Mouse (Mus musculus) heart, postnatal 0 days (tissue): ENCODE data around the gene Dhx40. TPM values are rescaled to one million over a fixed set of nuclear protein-coding genes. Genes with fewer than 3 reads are reported as not detected.
"Not testable (repeated sequence)": the region's sequence is repeated elsewhere in the genome, so short reads cannot be mapped to it uniquely, and the experiment has no call there.

Experiments used
- ATAC-seq: fragments of 200-750 bp; cut with Nextera tagmentation; 2 replicates; pipeline ENCODE4 v1.8.0; 2017; ENCODE audit warnings: low read depth, moderate number of reproducible peaks, moderate library complexity; ENCODE audit not compliant: insufficient read depth
- DNase-seq: peaks from one replicate; pipeline ENCODE4 v3.0.0-alpha.2; 2016; ENCODE audit warnings: low spot score
- H3K27ac ChIP-seq: fragments of 300-500 bp; sonication (generic); 2 replicates; pipeline ENCODE4 v1.5.1; 2014; ENCODE audit warnings: low read depth, mild to moderate bottlenecking
- H3K27me3 ChIP-seq: fragments of 300-500 bp; sonication (generic); 2 replicates; pipeline ENCODE4 v1.6.1; 2014; ENCODE audit warnings: low read length, mixed read lengths; ENCODE audit not compliant: control insufficient read depth, insufficient read depth
- H3K36me3 ChIP-seq: fragments of 300-500 bp; sonication (generic); replicated peaks from 2 replicates; pipeline ENCODE4 v1.6.1; 2014; ENCODE audit warnings: low read length, mixed read lengths; ENCODE audit not compliant: control insufficient read depth, insufficient read depth
- H3K4me1 ChIP-seq: fragments of 300-500 bp; sonication (generic); 2 replicates; pipeline ENCODE4 v1.6.1; 2014; ENCODE audit warnings: antibody characterized with exemption; ENCODE audit not compliant: control insufficient read depth, insufficient read depth
- H3K4me2 ChIP-seq: fragments of 300-500 bp; sonication (generic); 2 replicates; pipeline ENCODE4 v1.6.1; 2014; ENCODE audit warnings: low read depth, mild to moderate bottlenecking, low read length, moderate library complexity
- H3K4me3 ChIP-seq: fragments of 300-500 bp; sonication (generic); 2 replicates; pipeline ENCODE4 v1.5.1; 2014; ENCODE audit warnings: low read depth, low read length
- H3K9ac ChIP-seq: fragments of 300-500 bp; sonication (generic); replicated peaks from 2 replicates; pipeline ENCODE4 v1.6.1; 2014; ENCODE audit warnings: low read depth, low read length, mixed read lengths
- H3K9me3 ChIP-seq: fragments of 300-500 bp; sonication (generic); replicated peaks from 2 replicates; pipeline ENCODE4 v1.6.1; 2016; ENCODE audit warnings: low read length; ENCODE audit not compliant: control insufficient read depth
- CTCF ChIP-seq: IDR thresholded peaks from 2 replicates; pipeline ENCODE4 v1.5.1; 2016; ENCODE audit warnings: antibody characterized with exemption, control low read depth, low read depth
- EP300 ChIP-seq: IDR thresholded peaks from 2 replicates; pipeline ENCODE4 v1.6.1; 2016; ENCODE audit warnings: antibody characterized with exemption, low read depth
- WGBS: fragments of 180-500 bp; shearing (Covaris S2); extraction: QIAGEN DNeasy Blood & Tissue Kit; methylation state at CpG from one replicate; pipeline ENCODE4 v1.1.7; 2014; 5-methylcytosine and 5-hydroxymethylcytosine counted together
- polyA plus RNA-seq: library from polyadenylated mRNA; unstranded; fragments of >200 nt; fragmentation: Nextera tagmentation; extraction: Ambion mirVana; gene quantifications from 2 replicates; pipeline ENCODE4 v1.2.1, GENCODE M21; 2015
- total RNA-seq: library from RNA; depleted of rRNA; stranded (reverse); fragments of >200 nt; gene quantifications from 2 replicates; pipeline ENCODE4 v1.2.3, GENCODE M21; 2014; ENCODE audit warnings: low replicate concordance

The Dhx40 gene
- total and polyA plus RNA-seq, 2 experiments from 2014 or later: 10.2 to 21.9 TPM

DNA sequence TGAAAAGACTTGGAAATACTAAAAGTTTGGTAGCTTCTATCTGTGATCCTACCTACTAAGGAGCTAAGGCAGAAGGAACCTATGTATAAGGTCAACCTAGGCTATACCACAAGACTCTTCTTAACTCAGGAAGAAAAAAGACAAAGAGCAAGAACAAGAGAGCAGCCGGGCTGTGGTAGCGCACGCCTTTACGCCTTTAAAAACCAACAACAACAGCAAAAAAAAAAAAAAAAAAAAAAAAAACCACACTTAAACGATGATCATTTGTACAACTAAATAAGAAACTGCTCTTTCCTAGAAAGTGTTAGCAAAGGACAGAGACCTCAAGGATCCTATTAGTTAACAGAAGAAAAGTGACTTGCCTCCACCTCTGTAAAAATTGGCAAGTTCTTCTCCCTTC, 66.0 kb downstream of the Dhx40 start:
- no peaks in the 10 kb centered on the region for H3K27me3 ChIP-seq
- DNase-seq (no peak), ATAC-seq (no peak)
- 0 out of 2 replicates have a peak, but pooled peaks cover under 1% of the 10 kb centered on the region for H3K36me3 ChIP-seq
- peaks cover 37% of the 10 kb centered on the region for H3K4me1 ChIP-seq
- WGBS: 91% methylated on average over 5 of the region's 5 CpGs
- no peak for TF ChIP-seq EP300
- no peak for TF ChIP-seq CTCF
- H3K9ac ChIP-seq: no peak overlapping the region
- H3K4me2 ChIP-seq: no peak overlapping the region
- H3K4me3 ChIP-seq: no peak overlapping the region
- H3K27ac ChIP-seq: 0 out of 2 replicates have a peak overlapping the region, but pooled peaks have one; percentile 11
- H3K9me3 ChIP-seq: no peaks in the 10 kb centered on the region

DNA sequence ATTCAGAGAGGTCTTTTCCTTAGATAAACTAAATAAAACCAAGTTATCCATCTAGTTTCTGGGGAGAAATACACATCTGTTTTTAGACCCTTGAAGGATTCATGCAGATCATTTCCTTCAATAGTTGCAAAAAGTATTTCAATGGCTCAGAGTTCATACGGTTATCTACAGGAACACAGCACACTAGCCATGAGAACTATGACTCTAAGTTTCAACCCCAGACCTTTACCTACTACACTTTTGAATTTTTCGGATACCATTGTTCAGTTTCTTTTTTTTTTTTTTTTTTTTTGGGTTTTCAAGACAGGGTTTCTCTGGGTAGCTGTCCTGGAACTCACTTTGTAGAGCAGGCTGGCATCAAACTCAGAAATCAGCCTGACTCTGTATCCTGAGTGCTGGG, 68.1 kb downstream of the Dhx40 start:
- WGBS: 51% methylated on average over 2 of the region's 2 CpGs

DNA sequence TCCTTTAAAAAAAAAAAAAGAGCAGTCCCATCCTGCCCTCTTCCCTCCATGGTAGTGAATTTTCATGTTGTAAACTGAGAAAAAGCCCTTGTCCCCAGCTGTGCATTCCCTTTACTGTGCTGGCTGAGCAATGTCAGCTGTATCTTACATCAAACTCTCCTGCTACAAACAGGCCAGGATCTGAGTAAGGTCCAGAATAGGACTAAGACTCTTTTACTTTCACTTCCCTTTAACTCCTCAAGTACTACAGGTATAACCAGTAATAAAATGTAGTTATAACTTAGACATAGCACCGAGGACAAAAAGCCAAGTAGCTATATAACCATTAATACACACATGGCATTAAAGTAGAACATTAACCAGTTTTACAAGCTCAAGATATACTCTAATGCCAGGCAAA, 68.6 kb downstream of the Dhx40 start:
- 86% methylated on average over 1 of the region's 1 CpGs for WGBS

More for the DNA sequence above, 68.1 kb downstream of the Dhx40 start:
- Histone ChIP-seq H3K4me1 (peaks cover 23% of the 10 kb centered on the region; the same call in 1 of the 2 replicates), H3K9me3 (no peaks in the 10 kb centered on the region), H3K27me3 (no peaks in the 10 kb centered on the region), H3K27ac (no peak overlapping the region), H3K36me3 (peaks cover 13% of the 10 kb centered on the region; the same call in 1 of the 2 replicates), H3K9ac (no peak overlapping the region), H3K4me2 (no peak overlapping the region), H3K4me3 (no peak overlapping the region)
- no peak for TF ChIP-seq EP300
- no peak for TF ChIP-seq CTCF
- ATAC-seq (no peak), DNase-seq (no peak)

DNA sequence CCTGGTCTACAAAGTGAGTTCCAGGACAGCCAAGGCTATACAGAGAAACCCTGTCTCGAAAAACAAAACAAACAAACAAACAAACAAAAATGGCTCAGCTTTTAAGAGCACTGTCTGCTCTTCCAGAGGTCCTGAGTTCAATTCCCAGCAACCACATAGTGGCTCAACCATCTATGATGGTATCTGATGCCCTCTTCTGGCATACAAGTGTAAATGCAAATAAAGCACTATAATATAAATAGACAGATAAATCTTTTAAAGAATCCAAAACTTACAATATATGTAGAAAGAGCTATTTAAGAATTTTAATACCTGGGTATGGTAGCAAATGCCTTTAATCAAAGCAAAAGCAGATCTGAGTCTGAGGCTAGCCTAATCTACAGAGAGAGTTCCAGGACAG, 69.2 kb downstream of the Dhx40 start:
- H3K4me2 ChIP-seq, DNase-seq, H3K27me3 ChIP-seq, ATAC-seq, H3K4me3 ChIP-seq, H3K9me3 ChIP-seq, H3K9ac ChIP-seq: not testable (repeated sequence)
- H3K27ac ChIP-seq: peak overlapping the region; percentile 20; the same call in 1 of the 2 replicates
- peaks cover 14% of the 10 kb centered on the region; the same call in 1 of the 2 replicates for H3K4me1 ChIP-seq
- 92% methylated on average over 1 of the region's 1 CpGs for WGBS
- H3K36me3 ChIP-seq: peaks cover 19% of the 10 kb centered on the region; the same call in 1 of the 2 replicates

More for the DNA sequence above, 68.6 kb downstream of the Dhx40 start:
- H3K9me3 ChIP-seq: no peaks in the 10 kb centered on the region
- no peak for TF ChIP-seq EP300
- TF ChIP-seq CTCF: no peak
- H3K27me3 ChIP-seq: no peaks in the 10 kb centered on the region
- no peak overlapping the region for H3K4me2 ChIP-seq
- DNase-seq: no peak
- ATAC-seq: no peak
- H3K27ac ChIP-seq: peak overlapping the region; percentile 20; the same call in 1 of the 2 replicates
- H3K4me1 ChIP-seq: peaks cover 20% of the 10 kb centered on the region; the same call in 1 of the 2 replicates
- peaks cover 13% of the 10 kb centered on the region; the same call in 1 of the 2 replicates for H3K36me3 ChIP-seq
- no peak overlapping the region for H3K4me3 ChIP-seq
- no peak overlapping the region for H3K9ac ChIP-seq

DNA sequence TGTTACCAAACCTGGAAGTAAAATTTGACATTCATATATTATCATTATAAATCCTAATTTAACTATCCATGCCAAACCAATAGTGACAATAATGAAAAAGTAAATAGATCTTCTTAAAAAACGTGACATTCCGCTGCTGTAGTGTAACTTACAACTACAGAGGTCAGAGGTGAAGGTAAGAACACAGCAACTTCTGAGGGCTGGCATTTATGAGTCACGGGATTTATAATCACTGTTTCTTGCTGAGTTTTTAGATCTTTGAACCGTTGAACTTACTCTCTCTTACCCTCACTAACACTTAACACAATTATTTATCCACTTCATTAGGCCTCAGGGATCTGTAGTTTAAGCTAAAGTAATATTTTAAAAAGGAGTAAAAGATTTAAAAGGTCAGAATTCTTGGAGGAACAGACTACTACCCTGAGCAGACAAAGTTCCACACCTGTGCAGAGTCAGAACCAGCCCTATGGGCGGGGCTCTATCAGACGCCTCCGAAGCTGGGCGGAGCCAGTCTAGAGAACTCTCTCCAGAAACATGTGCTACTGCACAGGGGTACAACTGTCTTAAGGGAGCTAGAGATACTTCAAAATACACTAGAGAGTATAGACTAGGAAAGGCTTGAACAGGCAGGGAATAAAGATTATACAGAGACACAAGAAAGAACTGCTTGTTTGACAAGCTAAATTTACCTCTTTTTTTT, 70.1 kb downstream of the Dhx40 start:
- TF ChIP-seq EP300 (no peak), CTCF (no peak)
- peaks cover 26% of the 10 kb centered on the region for H3K36me3 ChIP-seq
- H3K4me1 ChIP-seq: 0 out of 2 replicates have a peak, but pooled peaks cover 12% of the 10 kb centered on the region
- H3K4me2 ChIP-seq: no peak overlapping the region
- ATAC-seq (no peak), DNase-seq (no peak)
- 75% methylated on average over 8 of the region's 8 CpGs for WGBS
- no peaks in the 10 kb centered on the region for H3K27me3 ChIP-seq
- H3K9ac ChIP-seq: no peak overlapping the region
- H3K4me3 ChIP-seq: no peak overlapping the region
- no peak overlapping the region for H3K27ac ChIP-seq
- no peaks in the 10 kb centered on the region for H3K9me3 ChIP-seq
